Mouse (Mus musculus): ENCODE results near the gene Jsrp1. TPM values are rescaled to one million over a fixed set of nuclear protein-coding genes. Genes with fewer than 3 reads are reported as not detected.

The Jsrp1 gene
- polyA plus RNA-seq, 1 experiment from 2014 or later = 0.70 TPM

DNA sequence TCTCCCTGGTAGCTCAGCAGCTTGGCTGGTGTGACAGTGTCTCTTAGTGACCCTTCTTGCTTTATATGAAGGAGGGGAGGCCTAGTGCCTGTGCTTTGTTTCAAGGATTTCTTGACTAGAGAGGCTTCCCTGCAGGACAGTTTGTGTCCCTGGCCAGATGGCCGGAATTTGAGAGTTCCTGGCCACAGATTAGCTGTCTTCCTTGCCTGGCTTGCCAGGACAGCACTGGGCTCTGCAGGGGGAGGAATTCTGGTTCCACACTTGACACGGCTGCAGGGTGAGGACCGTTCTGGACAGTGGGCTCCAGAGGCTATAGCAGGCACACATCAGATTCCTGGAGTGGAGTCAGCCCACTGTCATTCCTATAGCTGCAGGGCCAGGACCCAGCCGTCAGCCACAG lies 37.6 kb downstream of the Jsrp1 start:
- no peak overlapping the region for H3K9ac ChIP-seq (ENCODE audit: low read depth, low read length)
- no peak for ATAC-seq
- H3K4me1 ChIP-seq (ENCODE audit: control insufficient read depth, insufficient read depth, low read length) = 0 out of 2 replicates have a peak, but pooled peaks cover 5% of the 10 kb centered on the region
- peaks cover 24% of the 10 kb centered on the region for H3K36me3 ChIP-seq (ENCODE audit: control insufficient read depth, insufficient read depth, low read length)
- H3K27me3 ChIP-seq (replicated peaks; ENCODE audit: control insufficient read depth, insufficient read depth, low read length) = no peaks in the 10 kb centered on the region
- WGBS = 93% methylated on average over 4 of the region's 4 CpGs
- no peak overlapping the region for H3K4me3 ChIP-seq (ENCODE audit: low read length)
- no peaks in the 10 kb centered on the region for H3K9me3 ChIP-seq (ENCODE audit: control insufficient read depth, low read length)
- H3K27ac ChIP-seq (ENCODE audit: low read length) = no peak overlapping the region
- H3K4me2 ChIP-seq (ENCODE audit: low read depth, low read length) = no peak overlapping the region

DNA sequence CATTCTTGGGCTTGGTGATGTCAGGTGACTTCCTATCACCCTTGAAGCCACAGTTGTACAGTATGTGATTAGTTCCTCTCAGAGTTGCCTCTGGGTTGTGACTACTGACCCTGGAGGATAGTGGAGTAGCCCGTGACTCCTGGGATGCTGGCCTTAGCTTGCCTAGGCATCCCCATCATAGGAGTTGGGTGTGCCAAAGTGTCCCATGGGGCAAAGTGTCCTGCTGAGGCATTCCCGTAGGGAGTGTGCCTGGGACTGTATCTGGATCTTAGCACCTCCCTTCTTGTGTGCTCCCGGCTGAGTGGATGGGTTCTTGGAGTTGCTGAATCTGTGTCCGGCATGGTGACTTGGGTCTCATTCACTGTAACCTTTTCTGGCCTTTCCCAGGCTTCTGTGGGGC lies 38.3 kb downstream of the Jsrp1 start:
- Histone ChIP-seq H3K27me3 (replicated peaks; ENCODE audit: control insufficient read depth, insufficient read depth, low read length) (no peaks in the 10 kb centered on the region), H3K9ac (ENCODE audit: low read depth, low read length) (no peak overlapping the region), H3K4me2 (ENCODE audit: low read depth, low read length) (no peak overlapping the region), H3K4me1 (ENCODE audit: control insufficient read depth, insufficient read depth, low read length) (0 out of 2 replicates have a peak, but pooled peaks cover 5% of the 10 kb centered on the region), H3K4me3 (ENCODE audit: low read length) (no peak overlapping the region), H3K27ac (ENCODE audit: low read length) (no peak overlapping the region), H3K9me3 (ENCODE audit: control insufficient read depth, low read length) (no peaks in the 10 kb centered on the region), H3K36me3 (ENCODE audit: control insufficient read depth, insufficient read depth, low read length) (peaks cover 24% of the 10 kb centered on the region)
- ATAC-seq = peak; percentile 35
- WGBS = 91% methylated on average over 4 of the region's 4 CpGs

GRCm38 (mm10) chr10:80774549-80774948 lies 38.7 kb downstream of the Jsrp1 start:
- ATAC-seq = peak; percentile 85
- peak overlapping the region; percentile 62 for H3K27ac ChIP-seq (ENCODE audit: low read length)
- H3K4me1 ChIP-seq (ENCODE audit: control insufficient read depth, insufficient read depth, low read length) = 0 out of 2 replicates have a peak, but pooled peaks cover 5% of the 10 kb centered on the region
- no peaks in the 10 kb centered on the region for H3K9me3 ChIP-seq (ENCODE audit: control insufficient read depth, low read length)
- no peak overlapping the region for H3K9ac ChIP-seq (ENCODE audit: low read depth, low read length)
- H3K27me3 ChIP-seq (replicated peaks; ENCODE audit: control insufficient read depth, insufficient read depth, low read length) = no peaks in the 10 kb centered on the region
- H3K4me3 ChIP-seq (ENCODE audit: low read length) = no peak overlapping the region
- peaks cover 28% of the 10 kb centered on the region for H3K36me3 ChIP-seq (ENCODE audit: control insufficient read depth, insufficient read depth, low read length)
- H3K4me2 ChIP-seq (ENCODE audit: low read depth, low read length) = no peak overlapping the region
- WGBS = 48% methylated on average over 2 of the region's 2 CpGs

GRCm38 (mm10) chr10:80773816-80774215 lies 39.5 kb downstream of the Jsrp1 start:
- ATAC-seq = no peak
- H3K27me3 ChIP-seq (replicated peaks; ENCODE audit: control insufficient read depth, insufficient read depth, low read length) = no peaks in the 10 kb centered on the region
- H3K9me3 ChIP-seq (ENCODE audit: control insufficient read depth, low read length) = no peaks in the 10 kb centered on the region
- H3K4me1 ChIP-seq (ENCODE audit: control insufficient read depth, insufficient read depth, low read length) = 0 out of 2 replicates have a peak, but pooled peaks cover 5% of the 10 kb centered on the region
- H3K4me2 ChIP-seq (ENCODE audit: low read depth, low read length) = no peak overlapping the region
- H3K4me3 ChIP-seq (ENCODE audit: low read length) = no peak overlapping the region
- 84% methylated on average over 5 of the region's 5 CpGs for WGBS
- peak overlapping the region; percentile 62 for H3K27ac ChIP-seq (ENCODE audit: low read length)
- no peak overlapping the region for H3K9ac ChIP-seq (ENCODE audit: low read depth, low read length)
- H3K36me3 ChIP-seq (ENCODE audit: control insufficient read depth, insufficient read depth, low read length) = peaks cover 31% of the 10 kb centered on the region

- ATAC-seq = no peak
- H3K36me3 ChIP-seq (ENCODE audit: control insufficient read depth, insufficient read depth, low read length) = peaks cover 38% of the 10 kb centered on the region
- WGBS = 88% methylated on average over 6 of the region's 6 CpGs
- no peak overlapping the region for H3K9ac ChIP-seq (ENCODE audit: low read depth, low read length)
- no peak overlapping the region for H3K27ac ChIP-seq (ENCODE audit: low read length)
- H3K27me3 ChIP-seq (replicated peaks; ENCODE audit: control insufficient read depth, insufficient read depth, low read length) = no peaks in the 10 kb centered on the region
- no peak overlapping the region for H3K4me2 ChIP-seq (ENCODE audit: low read depth, low read length)
- H3K4me1 ChIP-seq (ENCODE audit: control insufficient read depth, insufficient read depth, low read length) = 0 out of 2 replicates have a peak, but pooled peaks cover 4% of the 10 kb centered on the region
- H3K4me3 ChIP-seq (ENCODE audit: low read length) = no peak overlapping the region
- no peaks in the 10 kb centered on the region for H3K9me3 ChIP-seq (ENCODE audit: control insufficient read depth, low read length)
Observed at GRCm38 (mm10) chr10:80768365-80768764, 44.9 kb downstream of the Jsrp1 start.

GRCm38 (mm10) chr10:80766161-80766815 lies 47.0 kb downstream of the Jsrp1 start:
- Histone ChIP-seq H3K4me1 (ENCODE audit: control insufficient read depth, insufficient read depth, low read length) (peaks cover 12% of the 10 kb centered on the region), H3K9me3 (ENCODE audit: control insufficient read depth, low read length) (no peaks in the 10 kb centered on the region), H3K27ac (ENCODE audit: low read length) (no peak overlapping the region), H3K27me3 (replicated peaks; ENCODE audit: control insufficient read depth, insufficient read depth, low read length) (no peaks in the 10 kb centered on the region), H3K9ac (ENCODE audit: low read depth, low read length) (no peak overlapping the region), H3K36me3 (ENCODE audit: control insufficient read depth, insufficient read depth, low read length) (peaks cover 24% of the 10 kb centered on the region), H3K4me2 (ENCODE audit: low read depth, low read length) (no peak overlapping the region), H3K4me3 (ENCODE audit: low read length) (no peak overlapping the region)
- WGBS = 66% methylated on average over 10 of the region's 10 CpGs
- peak; percentile 46 for ATAC-seq

DNA sequence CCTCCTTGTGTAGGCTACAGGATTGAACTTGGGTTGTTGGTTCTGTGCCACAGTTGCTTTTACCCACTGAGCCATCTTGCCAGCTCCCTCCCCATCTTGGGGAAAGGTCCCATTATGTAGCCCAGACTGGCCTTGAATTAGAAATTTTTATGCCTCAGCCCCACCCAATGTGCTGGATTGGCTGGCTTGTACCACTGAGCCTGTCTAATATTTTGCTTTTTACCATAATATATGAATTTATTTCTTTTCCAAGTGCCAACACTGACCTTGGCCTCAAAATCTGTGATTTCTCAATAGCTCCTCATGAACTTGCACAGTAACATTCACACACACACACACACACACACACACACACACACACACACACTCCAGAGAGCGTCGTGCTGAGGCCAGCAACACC lies 47.6 kb downstream of the Jsrp1 start:
- Histone ChIP-seq H3K9me3 (ENCODE audit: control insufficient read depth, low read length) (no peaks in the 10 kb centered on the region), H3K27ac (ENCODE audit: low read length) (no peak overlapping the region), H3K36me3 (ENCODE audit: control insufficient read depth, insufficient read depth, low read length) (peaks cover 22% of the 10 kb centered on the region), H3K9ac (ENCODE audit: low read depth, low read length) (no peak overlapping the region), H3K4me3 (ENCODE audit: low read length) (no peak overlapping the region), H3K4me1 (ENCODE audit: control insufficient read depth, insufficient read depth, low read length) (peaks cover 17% of the 10 kb centered on the region), H3K27me3 (replicated peaks; ENCODE audit: control insufficient read depth, insufficient read depth, low read length) (no peaks in the 10 kb centered on the region), H3K4me2 (ENCODE audit: low read depth, low read length) (no peak overlapping the region)
- no peak for ATAC-seq
- WGBS = 68% methylated on average over 2 of the region's 2 CpGs

- Histone ChIP-seq H3K4me2 (ENCODE audit: low read depth, low read length) (no peak overlapping the region), H3K27ac (ENCODE audit: low read length) (no peak overlapping the region), H3K4me1 (ENCODE audit: control insufficient read depth, insufficient read depth, low read length) (peaks cover 34% of the 10 kb centered on the region), H3K9me3 (ENCODE audit: control insufficient read depth, low read length) (no peaks in the 10 kb centered on the region), H3K27me3 (replicated peaks; ENCODE audit: control insufficient read depth, insufficient read depth, low read length) (no peaks in the 10 kb centered on the region), H3K36me3 (ENCODE audit: control insufficient read depth, insufficient read depth, low read length) (peaks cover 15% of the 10 kb centered on the region), H3K9ac (ENCODE audit: low read depth, low read length) (no peak overlapping the region), H3K4me3 (ENCODE audit: low read length) (no peak overlapping the region)
- WGBS = 88% methylated on average over 2 of the region's 2 CpGs
- no peak for ATAC-seq
Observed at GRCm38 (mm10) chr10:80763502-80763901, 49.8 kb downstream of the Jsrp1 start.

- Histone ChIP-seq H3K9ac (ENCODE audit: low read depth, low read length) (no peak overlapping the region), H3K4me2 (ENCODE audit: low read depth, low read length) (no peak overlapping the region), H3K27ac (ENCODE audit: low read length) (no peak overlapping the region), H3K27me3 (replicated peaks; ENCODE audit: control insufficient read depth, insufficient read depth, low read length) (no peaks in the 10 kb centered on the region), H3K4me3 (ENCODE audit: low read length) (no peak overlapping the region), H3K4me1 (ENCODE audit: control insufficient read depth, insufficient read depth, low read length) (peaks cover 48% of the 10 kb centered on the region), H3K36me3 (ENCODE audit: control insufficient read depth, insufficient read depth, low read length) (peaks cover 8% of the 10 kb centered on the region; the same call in 1 of the 2 replicates), H3K9me3 (ENCODE audit: control insufficient read depth, low read length) (no peaks in the 10 kb centered on the region)
- ATAC-seq = no peak
- 60% methylated on average over 3 of the region's 3 CpGs for WGBS
Observed at GRCm38 (mm10) chr10:80761821-80762220, 51.5 kb downstream of the Jsrp1 start.

Measured in intestine, embryonic 16.5 days (tissue).